Comparison of ENCODE assay signal across 8 mouse cellular contexts in genomic region chr7:13278308-13278891, GRCm38 (mm10). TPM values are rescaled to one million over a fixed set of nuclear protein-coding genes. Genes with fewer than 3 reads are reported as not detected.
DNase-seq lines count a peak whose midpoint lies in the region; ATAC-seq lines count a peak whose summit lies in the region.

Gene Zswim9 (minus strand): TSS chr7:13278721.

- peaks cover 4% of the 10 kb centered on the region for H3K4me1 ChIP-seq in hindbrain, embryonic 12.5 days

- no peaks in the 10 kb centered on the region for H3K27me3 ChIP-seq in hindbrain, embryonic 12.5 days

- peaks cover 40% of the 10 kb centered on the region for H3K36me3 ChIP-seq in hindbrain, embryonic 12.5 days

- H3K9ac ChIP-seq in hindbrain, embryonic 12.5 days: peak within 1 kb of the TSS; percentile 77

- peak within 1 kb of the TSS; percentile 69 for H3K4me2 ChIP-seq in hindbrain, embryonic 12.5 days (replicated peaks)

- peak within 1 kb of the TSS; percentile 94 for H3K27ac ChIP-seq in hindbrain, embryonic 12.5 days

- no peaks in the 10 kb centered on the region for H3K9me3 ChIP-seq in hindbrain, embryonic 12.5 days (replicated peaks)

- under 1% methylated on average over 39 of the region's 39 CpGs for WGBS in hindbrain, embryonic 12.5 days

- peak; percentile 97 for ATAC-seq in hindbrain, embryonic 12.5 days (ENCODE audit: low FRiP score)

- peak within 1 kb of the TSS; percentile 66 for H3K4me3 ChIP-seq in hindbrain, embryonic 12.5 days

- peak; percentile 96 for DNase-seq in NIH3T3 (ENCODE audit: low read depth)
- peak; percentile 96 to 97 for DNase-seq in cerebellum, postnatal 10 days
- DNase-seq in frontal cortex, postnatal 10 days (ENCODE audit: low spot score in 2 of 2): peak; percentile 88 to 93
- peak; percentile 94 to 95 for DNase-seq in layer of hippocampus, postnatal 14 days (ENCODE audit: low spot score in 2 of 2)
- peak; percentile 92 for DNase-seq in lung, postnatal 14 days
- peak; percentile 87 for DNase-seq in retina, adult 2 months (ENCODE audit: low read depth, low spot score)
- peak; percentile 94 for DNase-seq in thymus, postnatal 36 days

RNA-seq across cellular contexts. Expression of gene Zswim9, which starts in this region (rescaled TPM):
- polyA plus RNA-seq in hindbrain, embryonic 12.5 days (2016; fragmentation: Nextera tagmentation; extraction: Ambion mirVana): 17.3 and 19.0 TPM in 2 replicates
- total RNA-seq in layer of hippocampus, postnatal 14 days (2021): 10 to 100 TPM; 12.0 to 12.2 TPM

Comparison
In these comparisons a context has a peak if more than half of its experiments do, and no peak if none do; other contexts are left out.
1. Peak in every context shown above with its lines: DNase-seq, ATAC-seq, H3K4me3 ChIP-seq and H3K27ac ChIP-seq.